Mouse (Mus musculus) forebrain, embryonic 15.5 days (tissue): ENCODE measurements around the gene Anapc2. TPM values are rescaled to one million over a fixed set of nuclear protein-coding genes. Genes with fewer than 3 reads are reported as not detected.

ENCODE experiments used
- ATAC-seq: fragments of 200-750 bp; cut with Nextera tagmentation; replicated peaks from 2 replicates; pipeline ENCODE4 v1.8.0; 2017; ENCODE audit warnings: mild to moderate bottlenecking, moderate TSS enrichment, moderate library complexity
- H3K27ac ChIP-seq: fragments of 300-500 bp; sonication (generic); replicated peaks from 2 replicates; pipeline ENCODE4 v1.5.1; 2015; ENCODE audit warnings: mild to moderate bottlenecking, inconsistent platforms
- H3K27me3 ChIP-seq: fragments of 300-500 bp; sonication (generic); 2 replicates; pipeline ENCODE4 v1.6.1; 2015; ENCODE audit warnings: inconsistent platforms
- H3K36me3 ChIP-seq: fragments of 300-500 bp; sonication (generic); 2 replicates; pipeline ENCODE4 v1.6.1; 2015; ENCODE audit warnings: mild to moderate bottlenecking, inconsistent platforms
- H3K4me1 ChIP-seq: fragments of 300-500 bp; sonication (generic); 2 replicates; pipeline ENCODE4 v1.6.1; 2015; ENCODE audit warnings: inconsistent platforms
- H3K4me2 ChIP-seq: fragments of 300-500 bp; sonication (generic); replicated peaks from 2 replicates; pipeline ENCODE4 v1.6.1; 2015; ENCODE audit warnings: mild to moderate bottlenecking, inconsistent platforms
- H3K4me3 ChIP-seq: fragments of 300-500 bp; sonication (generic); 2 replicates; pipeline ENCODE4 v1.5.1; 2015; ENCODE audit warnings: mild to moderate bottlenecking, inconsistent platforms
- H3K9ac ChIP-seq: fragments of 300-500 bp; sonication (generic); replicated peaks from 2 replicates; pipeline ENCODE4 v1.6.1; 2015; ENCODE audit warnings: mild to moderate bottlenecking, inconsistent platforms
- H3K9me3 ChIP-seq: fragments of 300-500 bp; sonication (generic); 2 replicates; pipeline ENCODE4 v1.6.1; 2016; ENCODE audit warnings: inconsistent platforms
- WGBS: fragments of 180-500 bp; shearing (Covaris S2); methylation state at CpG from one replicate; pipeline ENCODE4 v1.1.7; 2015; ENCODE audit warnings: mixed read lengths; 5-methylcytosine and 5-hydroxymethylcytosine counted together
- polyA plus RNA-seq: library from polyadenylated mRNA; unstranded; fragments of >200 nt; fragmentation: Nextera tagmentation; extraction: Ambion mirVana; gene quantifications from 2 replicates; pipeline ENCODE4 v1.2.1, GENCODE M21; 2015

Anapc2 gene
- polyA plus RNA-seq, 1 experiment from 2014 or later: 150 TPM

DNA sequence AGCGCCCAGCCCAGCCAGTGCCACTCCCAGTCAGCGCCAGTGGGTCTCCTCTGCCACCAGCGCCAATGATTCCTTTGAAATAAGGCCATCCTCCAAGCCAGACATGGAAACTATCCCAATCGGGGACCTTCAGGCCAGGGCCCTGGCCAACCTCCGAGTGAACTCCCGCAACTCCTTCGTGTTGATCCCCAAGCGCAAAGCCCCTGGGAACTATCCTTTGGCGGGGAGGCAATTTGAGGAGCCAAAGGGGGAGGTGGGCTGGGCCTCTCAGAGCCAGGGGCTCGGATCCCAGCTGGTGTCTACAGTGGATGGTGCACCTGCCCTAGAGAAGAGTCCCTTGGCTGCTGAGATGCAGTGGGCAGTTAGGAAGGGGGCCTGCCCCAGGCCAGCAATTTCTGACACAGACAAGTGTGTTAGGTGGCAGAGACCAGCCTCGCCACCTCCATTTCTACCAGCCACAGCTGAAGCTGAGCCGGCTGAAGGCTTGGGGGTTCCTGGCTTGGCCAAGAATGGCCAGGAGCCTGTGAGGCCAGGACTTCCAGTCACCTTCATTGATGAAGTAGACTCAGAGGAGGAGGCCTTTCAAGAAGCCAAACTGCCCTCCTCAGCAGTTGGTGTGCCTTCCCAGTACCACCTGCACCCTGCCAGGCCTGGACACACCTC lies 8.5 kb upstream of the Anapc2 start:
- Histone ChIP-seq H3K27ac (no peak overlapping the region), H3K9me3 (no peaks in the 10 kb centered on the region), H3K9ac (peak overlapping the region; percentile 60), H3K27me3 (peaks cover 15% of the 10 kb centered on the region; the same call in 1 of the 2 replicates), H3K4me1 (peaks cover 56% of the 10 kb centered on the region), H3K4me2 (peak overlapping the region; percentile 98), H3K36me3 (no peaks in the 10 kb centered on the region), H3K4me3 (peak overlapping the region; percentile 63)
- 21% methylated on average over 12 of the region's 12 CpGs for WGBS
- no peak for ATAC-seq

DNA sequence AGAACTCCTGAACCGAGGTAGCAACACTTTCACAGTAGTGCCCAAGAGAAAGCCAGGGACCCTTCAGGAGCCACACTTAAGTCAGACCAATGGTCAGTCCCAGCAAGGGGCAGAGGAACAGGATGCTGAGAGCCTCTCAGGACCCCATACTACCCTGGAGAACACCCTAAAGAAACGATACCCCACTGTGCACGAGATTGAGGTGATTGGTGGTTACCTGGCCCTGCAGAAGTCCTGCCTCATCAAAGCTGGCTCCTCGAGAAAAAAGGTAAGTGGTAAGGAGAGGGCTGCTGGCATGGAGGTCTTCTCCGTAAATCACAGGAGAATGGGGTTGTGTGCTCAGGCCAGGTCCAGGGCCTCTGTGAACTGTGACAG lies 8.0 kb upstream of the Anapc2 start:
- H3K4me3 ChIP-seq: peak overlapping the region; percentile 63; the same call in 1 of the 2 replicates
- H3K36me3 ChIP-seq: peaks cover 4% of the 10 kb centered on the region
- no peak overlapping the region for H3K9ac ChIP-seq
- ATAC-seq: no peak
- WGBS: 81% methylated on average over 5 of the region's 5 CpGs
- H3K4me2 ChIP-seq: peak overlapping the region; percentile 98
- H3K27me3 ChIP-seq: peaks cover 15% of the 10 kb centered on the region; the same call in 1 of the 2 replicates
- H3K9me3 ChIP-seq: no peaks in the 10 kb centered on the region
- no peak overlapping the region for H3K27ac ChIP-seq
- peaks cover 56% of the 10 kb centered on the region for H3K4me1 ChIP-seq

DNA sequence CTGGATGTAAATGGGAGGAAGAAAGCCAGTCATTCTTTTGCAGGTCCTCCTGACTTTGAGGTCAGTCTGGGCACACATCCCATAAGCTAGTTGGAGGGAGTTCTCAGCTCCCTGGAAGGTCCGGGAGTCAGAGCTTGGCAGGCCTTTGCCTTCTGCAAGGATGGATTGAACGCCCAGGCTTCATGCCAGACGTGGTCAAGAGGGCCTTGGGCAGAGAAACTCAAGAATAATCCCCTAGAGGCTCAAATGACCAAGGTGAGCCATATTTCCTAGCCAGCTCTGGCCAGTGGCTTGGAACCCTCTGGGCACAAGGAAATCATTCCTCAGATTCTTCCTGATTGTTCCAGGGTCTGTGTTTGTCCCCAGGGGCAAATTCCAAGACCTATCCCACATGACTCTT lies 7.4 kb upstream of the Anapc2 start:
- Histone ChIP-seq H3K4me1 (peaks cover 56% of the 10 kb centered on the region), H3K4me2 (peak overlapping the region; percentile 98), H3K9ac (peak overlapping the region; percentile 13; the same call in 1 of the 2 replicates), H3K4me3 (no peak overlapping the region), H3K27ac (no peak overlapping the region), H3K27me3 (peaks cover 15% of the 10 kb centered on the region; the same call in 1 of the 2 replicates), H3K36me3 (peaks cover 10% of the 10 kb centered on the region), H3K9me3 (no peaks in the 10 kb centered on the region)
- WGBS: 76% methylated on average over 3 of the region's 3 CpGs
- ATAC-seq: no peak

DNA sequence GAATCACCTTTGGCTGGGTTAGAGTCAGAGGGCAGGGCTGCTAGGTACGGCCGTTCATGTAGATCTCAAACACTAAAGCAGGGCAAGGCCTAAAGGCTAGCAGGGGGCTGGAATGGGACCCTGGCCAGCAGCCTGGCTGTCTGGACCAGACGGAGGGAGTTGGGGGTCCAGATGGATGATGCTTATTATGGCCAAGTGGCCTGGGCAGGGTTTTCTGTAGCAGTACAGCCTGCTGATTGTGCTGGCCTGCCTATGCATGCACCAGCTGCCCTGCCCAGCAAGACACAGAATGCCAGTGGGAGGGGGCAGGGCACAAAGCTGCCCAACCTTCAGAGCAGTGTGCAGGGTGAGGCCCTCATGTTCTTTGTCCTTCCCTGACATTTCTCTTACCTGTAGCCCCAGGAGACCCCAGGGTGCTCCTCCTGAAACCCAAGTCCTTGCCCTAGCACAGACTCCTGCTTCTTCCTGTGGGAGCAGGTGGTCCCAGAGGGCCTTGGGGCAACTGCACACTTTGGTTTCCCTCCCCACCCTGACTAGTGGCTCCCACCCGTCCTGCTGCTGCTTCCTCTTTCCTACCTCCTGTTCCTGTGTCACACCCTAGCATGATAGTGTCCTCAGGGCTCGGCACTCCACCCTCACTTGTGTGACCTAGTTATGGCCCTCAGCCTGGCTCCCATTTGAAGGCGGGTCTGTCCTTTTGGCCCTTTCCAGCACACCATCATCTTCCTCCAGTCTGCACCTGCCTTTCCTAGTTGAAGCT lies 6.2 kb upstream of the Anapc2 start:
- Histone ChIP-seq H3K4me2 (peak overlapping the region; percentile 98), H3K9me3 (no peaks in the 10 kb centered on the region), H3K4me3 (peak overlapping the region; percentile 5; the same call in 1 of the 2 replicates), H3K27ac (peak overlapping the region; percentile 9; the same call in 1 of the 2 replicates), H3K4me1 (peaks cover 65% of the 10 kb centered on the region), H3K36me3 (peaks cover 21% of the 10 kb centered on the region), H3K27me3 (peaks cover 15% of the 10 kb centered on the region; the same call in 1 of the 2 replicates), H3K9ac (0 out of 2 replicates have a peak overlapping the region, but pooled peaks have one; percentile 23)
- no peak for ATAC-seq
- WGBS: 57% methylated on average over 6 of the region's 6 CpGs

DNA sequence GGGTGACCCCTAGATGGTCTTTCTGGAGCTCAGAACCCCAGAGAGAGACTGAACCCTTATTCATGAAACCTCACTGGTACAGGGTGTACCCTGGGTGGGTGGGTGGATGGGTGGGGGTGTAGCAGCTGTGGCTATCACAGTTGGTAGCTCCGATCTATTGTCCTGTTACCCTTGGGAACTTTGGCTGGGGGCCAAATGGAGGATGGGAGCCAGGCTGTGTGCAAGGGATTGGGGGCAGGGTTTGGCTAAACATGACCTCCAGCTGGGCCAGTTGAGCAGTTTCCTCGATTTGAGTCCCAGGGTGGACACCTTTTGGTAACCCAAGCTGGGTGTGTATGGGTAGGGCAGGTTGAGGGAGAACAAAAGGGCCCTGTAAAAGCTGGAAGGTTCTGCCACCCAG lies 5.6 kb upstream of the Anapc2 start:
- ATAC-seq: no peak
- WGBS: 29% methylated on average over 2 of the region's 2 CpGs
- Histone ChIP-seq H3K36me3 (peaks cover 21% of the 10 kb centered on the region), H3K4me2 (peak overlapping the region; percentile 98), H3K4me1 (peaks cover 72% of the 10 kb centered on the region), H3K9ac (peak overlapping the region; percentile 23; the same call in 1 of the 2 replicates), H3K9me3 (no peaks in the 10 kb centered on the region), H3K27ac (peak overlapping the region; percentile 9; the same call in 1 of the 2 replicates), H3K4me3 (no peak overlapping the region), H3K27me3 (peaks cover 15% of the 10 kb centered on the region; the same call in 1 of the 2 replicates)

DNA sequence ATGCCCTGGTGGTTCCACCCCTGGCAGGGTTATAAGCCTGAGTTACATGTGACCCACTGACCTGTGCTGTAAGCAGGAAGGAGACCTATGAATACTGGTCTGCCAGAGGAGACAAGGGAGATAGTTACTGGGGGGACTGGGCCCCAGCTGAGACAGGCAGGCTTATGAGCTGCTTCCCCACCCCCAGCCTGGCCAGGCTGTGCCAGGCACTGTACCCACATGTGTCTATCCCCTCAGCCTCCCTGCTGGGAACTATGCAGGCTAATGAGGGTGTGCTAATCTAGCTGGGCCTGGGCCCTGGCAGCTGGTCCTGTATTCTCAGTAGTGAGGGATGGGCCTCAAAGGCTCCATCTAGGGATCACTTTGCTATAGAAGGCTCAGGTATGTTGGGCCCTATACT lies 5.0 kb upstream of the Anapc2 start:
- peak overlapping the region; percentile 10; the same call in 1 of the 2 replicates for H3K9ac ChIP-seq
- H3K4me3 ChIP-seq: no peak overlapping the region
- peaks cover 67% of the 10 kb centered on the region for H3K4me1 ChIP-seq
- H3K27ac ChIP-seq: 0 out of 2 replicates have a peak overlapping the region, but pooled peaks have one; percentile 9
- no peaks in the 10 kb centered on the region for H3K9me3 ChIP-seq
- peaks cover 15% of the 10 kb centered on the region; the same call in 1 of the 2 replicates for H3K27me3 ChIP-seq
- ATAC-seq: no peak
- peaks cover 21% of the 10 kb centered on the region for H3K36me3 ChIP-seq
- peak overlapping the region; percentile 98; the same call in 1 of the 2 replicates for H3K4me2 ChIP-seq

DNA sequence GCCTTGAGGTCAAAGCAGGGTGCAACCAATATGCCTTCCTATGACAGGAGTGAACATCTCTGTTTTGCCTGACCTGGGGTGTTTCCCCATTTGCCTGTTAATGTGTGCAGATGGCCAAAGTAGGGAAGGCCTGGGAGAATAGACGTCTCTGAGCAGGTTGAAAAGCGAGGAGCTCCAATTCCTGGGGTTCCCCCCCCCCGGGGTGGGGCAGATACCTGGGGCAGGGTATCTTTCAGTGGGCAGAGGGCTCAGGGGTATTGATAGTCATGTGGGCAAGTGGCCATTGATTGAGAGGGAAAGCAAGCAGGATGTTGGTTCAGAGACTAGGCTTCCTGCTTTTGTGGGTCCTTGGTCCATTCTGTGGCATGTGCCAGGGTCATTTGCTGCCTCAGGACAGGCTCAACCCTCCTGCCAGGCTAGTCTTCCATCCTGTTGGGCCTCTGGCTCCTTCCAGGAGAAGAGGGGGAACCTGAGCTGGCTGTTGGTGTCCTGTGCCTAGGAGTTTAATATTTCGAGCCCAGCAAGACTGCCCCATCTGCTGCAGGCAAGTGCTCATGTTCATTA lies 4.5 kb upstream of the Anapc2 start:
- Histone ChIP-seq H3K9me3 (no peaks in the 10 kb centered on the region), H3K4me1 (peaks cover 68% of the 10 kb centered on the region), H3K27ac (no peak overlapping the region), H3K36me3 (peaks cover 21% of the 10 kb centered on the region), H3K4me2 (no peak overlapping the region), H3K4me3 (no peak overlapping the region), H3K9ac (no peak overlapping the region), H3K27me3 (peaks cover 15% of the 10 kb centered on the region; the same call in 1 of the 2 replicates)
- ATAC-seq: no peak
- 69% methylated on average over 4 of the region's 4 CpGs for WGBS

DNA sequence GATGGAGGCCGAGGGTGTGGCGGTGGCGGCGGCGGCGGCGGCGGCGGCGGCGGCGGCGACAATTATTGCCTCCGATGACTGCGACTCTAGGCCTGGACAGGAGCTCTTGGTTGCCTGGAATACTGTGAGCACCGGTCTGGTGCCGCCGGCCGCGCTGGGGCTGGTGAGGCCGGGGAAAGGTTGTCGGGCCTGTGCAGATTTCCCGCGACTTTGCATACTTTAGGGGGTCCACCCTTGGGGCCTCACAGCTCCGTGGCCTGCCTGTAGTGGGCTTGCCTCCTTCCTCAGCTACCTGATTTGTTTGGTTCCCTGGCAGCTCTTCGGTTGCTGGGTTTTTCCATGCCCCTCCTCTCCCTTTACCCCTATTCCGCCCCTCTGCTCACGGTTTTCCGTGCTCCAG lies 237 bp downstream of the Anapc2 start:
- peak overlapping the region; percentile 66 for H3K27ac ChIP-seq
- no peaks in the 10 kb centered on the region for H3K9me3 ChIP-seq
- peak overlapping the region; percentile 74 for H3K4me3 ChIP-seq
- peak; percentile 75 for ATAC-seq
- under 1% methylated on average over 29 of the region's 29 CpGs for WGBS
- peaks cover 60% of the 10 kb centered on the region for H3K36me3 ChIP-seq
- H3K9ac ChIP-seq: peak overlapping the region; percentile 68
- peaks cover 37% of the 10 kb centered on the region for H3K4me1 ChIP-seq
- H3K4me2 ChIP-seq: peak overlapping the region; percentile 93
- no peaks in the 10 kb centered on the region for H3K27me3 ChIP-seq

DNA sequence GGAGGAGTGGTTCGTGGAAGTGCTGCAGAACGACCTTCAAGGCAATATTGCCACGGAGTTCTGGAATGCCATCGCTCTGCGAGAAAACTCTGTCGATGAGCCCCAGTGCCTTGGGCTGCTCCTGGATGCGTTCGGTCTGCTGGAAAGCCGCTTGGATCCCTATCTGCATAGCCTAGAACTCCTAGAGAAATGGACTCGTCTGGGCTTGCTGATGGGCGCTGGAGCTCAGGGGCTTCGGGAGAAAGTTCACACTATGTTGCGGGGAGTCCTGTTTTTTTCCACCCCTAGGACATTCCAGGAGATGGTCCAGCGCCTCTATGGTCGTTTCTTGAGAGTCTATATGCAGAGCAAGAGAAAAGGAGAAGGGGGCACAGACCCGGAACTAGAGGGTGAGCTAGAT lies 732 bp downstream of the Anapc2 start:
- H3K4me2 ChIP-seq: peak overlapping the region; percentile 93
- H3K9ac ChIP-seq: peak overlapping the region; percentile 68
- H3K27ac ChIP-seq: 0 out of 2 replicates have a peak overlapping the region, but pooled peaks have one; percentile 4
- peak overlapping the region; percentile 74 for H3K4me3 ChIP-seq
- 0 out of 2 replicates have a peak, but pooled peaks have one; percentile 1 for ATAC-seq
- H3K36me3 ChIP-seq: peaks cover 64% of the 10 kb centered on the region
- peaks cover 32% of the 10 kb centered on the region for H3K4me1 ChIP-seq
- H3K27me3 ChIP-seq: no peaks in the 10 kb centered on the region
- 40% methylated on average over 16 of the region's 16 CpGs for WGBS
- no peaks in the 10 kb centered on the region for H3K9me3 ChIP-seq

DNA sequence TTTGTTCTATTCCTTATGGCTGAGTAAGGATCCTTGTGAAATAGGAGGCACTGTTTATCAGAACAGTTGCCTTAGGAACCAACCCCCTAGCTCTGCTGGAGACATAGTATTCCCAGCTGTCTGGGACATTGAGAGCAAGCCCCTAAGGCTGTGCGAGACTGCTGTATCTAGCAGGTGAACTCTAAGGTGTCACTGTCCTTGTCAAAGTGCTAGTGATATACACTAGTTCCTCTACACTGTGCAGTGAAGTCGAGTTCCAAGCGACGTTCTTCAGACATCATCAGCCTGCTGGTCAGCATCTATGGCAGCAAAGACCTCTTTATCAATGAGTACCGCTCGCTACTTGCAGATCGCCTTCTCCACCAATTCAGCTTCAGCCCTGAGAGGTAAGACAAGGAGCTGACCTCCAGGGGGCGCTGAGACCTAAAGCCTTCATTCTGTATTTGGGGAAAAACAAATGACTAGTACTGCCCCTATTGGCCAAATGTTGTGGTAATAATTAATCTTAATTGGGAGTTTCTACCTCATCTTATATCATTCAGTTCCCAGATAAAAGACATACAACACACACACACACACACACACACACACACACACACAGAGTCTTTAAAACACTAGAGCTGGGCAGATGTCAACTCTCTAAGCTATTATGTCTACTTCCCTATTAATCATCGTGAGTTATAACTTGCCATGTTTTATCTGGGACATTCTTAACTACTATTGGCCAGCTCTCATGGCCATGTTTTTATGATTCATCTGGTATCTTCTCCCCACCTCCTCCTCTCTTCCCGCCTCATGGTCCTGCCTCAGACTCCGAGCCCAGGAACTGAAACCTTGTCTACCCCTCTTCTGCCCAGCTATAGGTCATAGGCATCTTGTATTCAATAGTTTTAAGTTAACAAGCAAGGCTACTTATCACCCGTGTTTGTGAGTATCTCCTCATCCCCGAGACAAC lies 6.9 kb downstream of the Anapc2 start:
- ATAC-seq: peak; percentile 57; the same call in 1 of the 2 replicates
- Histone ChIP-seq H3K27me3 (no peaks in the 10 kb centered on the region), H3K4me3 (no peak overlapping the region), H3K27ac (no peak overlapping the region), H3K9ac (no peak overlapping the region), H3K36me3 (peaks cover 96% of the 10 kb centered on the region), H3K4me1 (peaks cover 1% of the 10 kb centered on the region), H3K9me3 (no peaks in the 10 kb centered on the region), H3K4me2 (no peak overlapping the region)
- 62% methylated on average over 13 of the region's 13 CpGs for WGBS

DNA sequence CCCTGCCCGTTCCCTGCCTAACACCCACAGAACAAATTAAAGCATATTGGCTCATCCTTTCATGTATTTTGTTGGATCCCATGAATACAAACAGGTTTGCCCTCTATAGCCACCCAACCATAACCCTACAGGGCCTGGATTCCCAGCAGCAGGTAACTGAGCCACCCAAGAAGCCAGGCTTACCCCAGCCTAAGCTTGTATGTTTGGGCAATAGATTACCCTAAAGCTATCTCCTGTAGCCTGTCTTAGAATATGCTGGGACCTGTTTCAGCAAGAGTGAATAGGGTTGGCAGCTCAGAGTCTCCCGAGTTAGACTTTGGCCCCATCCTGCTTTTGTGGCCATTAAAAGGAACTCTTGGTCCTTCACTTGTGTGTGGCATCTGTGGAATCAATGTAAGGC lies 13.3 kb downstream of the Anapc2 start:
- H3K9ac ChIP-seq: no peak overlapping the region
- no peaks in the 10 kb centered on the region for H3K9me3 ChIP-seq
- H3K4me1 ChIP-seq: peaks cover 13% of the 10 kb centered on the region
- no peak overlapping the region for H3K4me3 ChIP-seq
- WGBS: 94% methylated on average over 2 of the region's 2 CpGs
- H3K27me3 ChIP-seq: peaks cover 26% of the 10 kb centered on the region
- ATAC-seq: no peak
- H3K4me2 ChIP-seq: no peak overlapping the region
- H3K36me3 ChIP-seq: peaks cover 52% of the 10 kb centered on the region
- no peak overlapping the region for H3K27ac ChIP-seq
